Mouse (Mus musculus): ENCODE data around the gene Dand5. TPM values are rescaled to one million over a fixed set of nuclear protein-coding genes. Genes with fewer than 3 reads are reported as not detected.

The Dand5 gene
- total and polyA plus RNA-seq, 3 experiments: 2.1 to 7.1 (median 2.2) TPM

DNA sequence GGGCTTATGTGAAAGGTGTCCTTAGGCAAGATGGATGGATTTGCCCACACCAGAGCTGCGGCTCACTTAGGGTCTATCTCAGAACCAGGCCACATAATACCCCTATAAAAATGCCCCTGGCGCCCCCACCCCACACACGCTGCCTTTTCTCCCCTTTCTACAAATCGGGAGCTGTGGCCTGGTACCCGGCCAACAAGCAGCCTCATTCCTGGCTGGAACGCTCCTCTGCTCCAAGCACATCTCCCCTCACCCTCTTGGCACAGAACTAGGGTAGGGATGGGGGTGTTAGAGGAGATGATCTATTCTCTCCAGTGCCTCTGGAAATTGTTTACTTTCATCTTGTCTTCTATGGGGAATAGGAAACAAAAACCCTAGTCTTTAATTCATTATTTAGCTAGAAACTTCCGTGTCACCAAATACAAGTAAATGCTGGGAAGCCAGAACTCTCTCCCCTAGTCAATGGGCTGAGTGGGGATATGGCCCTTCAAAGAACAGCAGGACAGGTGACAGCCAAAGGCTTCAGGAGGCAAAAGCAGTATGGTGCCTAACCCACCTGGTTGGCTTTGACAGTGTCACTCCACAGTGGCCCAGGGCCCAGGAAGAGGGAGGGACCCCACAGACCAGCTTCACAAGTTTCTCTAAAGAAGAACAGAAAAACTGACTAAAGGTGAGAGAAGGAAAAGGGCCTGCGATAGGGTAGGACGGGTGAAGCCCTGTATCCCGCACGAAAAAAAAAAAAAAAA, 43.8 kb downstream of the Dand5 start:
- DNase-seq (ENCODE audit: low spot score) (no peak), ATAC-seq (ENCODE audit: extremely low read depth, insufficient number of reproducible peaks, low FRiP score, poor library complexity, severe bottlenecking) (no peak)
- Histone ChIP-seq H3K36me3 (replicated peaks) (peaks cover 4% of the 10 kb centered on the region), H3K9me3 (replicated peaks) (no peaks in the 10 kb centered on the region), H3K27me3 (ENCODE audit: insufficient read depth, low read length) (peaks cover 53% of the 10 kb centered on the region), H3K4me3 (ENCODE audit: low read depth, low read length) (no peak overlapping the region), H3K4me1 (ENCODE audit: insufficient read depth, low read depth, low read length) (peaks cover 13% of the 10 kb centered on the region)
- TF ChIP-seq GATA2 (IDR thresholded peaks at IDR 0.05; ENCODE audit: borderline replicate concordance, low read depth, low read length): no peak
- TF ChIP-seq POLR2AphosphoS5 (IDR thresholded peaks at IDR 0.05; ENCODE audit: insufficient replicate concordance, low read depth, low read length): no peak
- no peak for TF ChIP-seq TAL1 (conservative IDR thresholded peaks at IDR 0.05; ENCODE audit: low read depth, low read length)
- no peak for TF ChIP-seq GATA1 (IDR thresholded peaks at IDR 0.05; ENCODE audit: borderline replicate concordance, low read length)
- no peak for TF ChIP-seq CTCF (IDR thresholded peaks at IDR 0.05; ENCODE audit: low read depth, low read length)

DNA sequence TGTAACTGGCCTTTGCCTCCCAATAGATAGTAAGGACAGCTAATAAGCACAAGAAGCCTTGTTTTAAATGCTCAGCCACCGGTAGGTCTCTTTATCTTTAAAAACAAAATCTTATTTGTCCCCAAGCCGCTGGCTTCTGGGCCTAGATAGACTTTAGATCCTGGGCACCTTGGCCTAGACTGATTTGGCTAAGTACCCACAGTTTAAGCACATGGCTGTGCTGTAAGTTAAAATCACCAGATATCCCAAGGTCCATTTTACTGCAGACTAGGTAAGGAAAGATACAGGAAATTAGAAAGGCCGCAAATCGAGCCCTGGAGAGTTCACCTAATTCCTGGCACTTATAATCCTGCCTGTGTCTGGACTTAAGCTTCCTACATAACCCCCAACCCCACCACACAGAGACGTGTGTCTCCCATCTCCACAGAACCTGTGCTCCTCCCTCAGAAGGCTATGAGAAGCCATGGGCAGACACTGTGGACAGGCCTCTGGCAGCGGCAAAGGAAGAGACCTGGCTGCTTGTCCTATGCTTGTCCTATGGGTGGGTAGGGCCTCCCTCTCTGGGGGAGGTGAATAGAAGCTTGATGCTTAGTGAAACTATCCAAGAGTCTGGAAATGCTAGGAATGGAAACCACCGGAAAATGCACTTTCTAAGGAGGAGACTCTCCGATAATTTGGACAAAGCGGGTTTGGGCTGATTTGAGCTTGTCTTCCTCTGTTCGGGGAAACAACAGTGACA, 44.6 kb downstream of the Dand5 start:
- ATAC-seq (ENCODE audit: extremely low read depth, insufficient number of reproducible peaks, low FRiP score, poor library complexity, severe bottlenecking) (no peak), DNase-seq (ENCODE audit: low spot score) (no peak)
- Histone ChIP-seq H3K27me3 (ENCODE audit: insufficient read depth, low read length) (peaks cover 50% of the 10 kb centered on the region), H3K9me3 (replicated peaks) (no peaks in the 10 kb centered on the region), H3K36me3 (replicated peaks) (peaks cover 4% of the 10 kb centered on the region), H3K4me3 (ENCODE audit: low read depth, low read length) (no peak overlapping the region), H3K4me1 (ENCODE audit: insufficient read depth, low read depth, low read length) (peaks cover 14% of the 10 kb centered on the region)
- no peak for TF ChIP-seq GATA1 (IDR thresholded peaks at IDR 0.05; ENCODE audit: borderline replicate concordance, low read length)
- no peak for TF ChIP-seq GATA2 (IDR thresholded peaks at IDR 0.05; ENCODE audit: borderline replicate concordance, low read depth, low read length)
- TF ChIP-seq TAL1 (conservative IDR thresholded peaks at IDR 0.05; ENCODE audit: low read depth, low read length): no peak
- TF ChIP-seq POLR2AphosphoS5 (IDR thresholded peaks at IDR 0.05; ENCODE audit: insufficient replicate concordance, low read depth, low read length): no peak
- TF ChIP-seq CTCF (IDR thresholded peaks at IDR 0.05; ENCODE audit: low read depth, low read length): no peak

DNA sequence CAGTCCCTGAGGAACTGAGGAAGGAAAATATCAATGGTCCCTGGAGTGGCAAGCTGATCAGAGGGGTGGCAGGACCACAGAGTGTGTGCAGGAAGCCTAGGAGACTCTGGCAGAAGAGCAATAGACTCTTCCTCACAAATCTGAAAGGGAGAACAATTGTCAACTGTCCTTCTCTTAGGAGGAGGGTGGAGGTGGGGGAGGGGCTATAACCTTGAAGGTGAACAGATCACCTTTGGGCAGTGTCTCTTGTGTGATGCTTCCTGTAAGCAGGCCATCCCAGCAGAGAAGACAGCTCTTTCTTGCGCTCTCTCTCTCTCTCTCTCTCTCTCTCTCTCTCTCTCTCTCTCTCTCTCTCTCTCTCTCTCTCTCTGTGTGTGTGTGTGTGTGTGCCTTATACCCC, 46.1 kb downstream of the Dand5 start:
- Histone ChIP-seq H3K36me3 (replicated peaks) (peaks cover 13% of the 10 kb centered on the region), H3K9me3 (replicated peaks) (no peaks in the 10 kb centered on the region), H3K27me3 (ENCODE audit: insufficient read depth, low read length) (peaks cover 53% of the 10 kb centered on the region), H3K4me1 (ENCODE audit: insufficient read depth, low read depth, low read length) (peaks cover 14% of the 10 kb centered on the region), H3K4me3 (ENCODE audit: low read depth, low read length) (no peak overlapping the region)
- DNase-seq (ENCODE audit: low spot score): no peak
- TF ChIP-seq POLR2AphosphoS5 (IDR thresholded peaks at IDR 0.05; ENCODE audit: insufficient replicate concordance, low read depth, low read length): no peak
- no peak for TF ChIP-seq GATA2 (IDR thresholded peaks at IDR 0.05; ENCODE audit: borderline replicate concordance, low read depth, low read length)
- TF ChIP-seq TAL1 (conservative IDR thresholded peaks at IDR 0.05; ENCODE audit: low read depth, low read length): no peak
- TF ChIP-seq GATA1 (IDR thresholded peaks at IDR 0.05; ENCODE audit: borderline replicate concordance, low read length): no peak
- TF ChIP-seq CTCF (IDR thresholded peaks at IDR 0.05; ENCODE audit: low read depth, low read length): no peak
- ATAC-seq (ENCODE audit: extremely low read depth, insufficient number of reproducible peaks, low FRiP score, poor library complexity, severe bottlenecking): no peak

DNA sequence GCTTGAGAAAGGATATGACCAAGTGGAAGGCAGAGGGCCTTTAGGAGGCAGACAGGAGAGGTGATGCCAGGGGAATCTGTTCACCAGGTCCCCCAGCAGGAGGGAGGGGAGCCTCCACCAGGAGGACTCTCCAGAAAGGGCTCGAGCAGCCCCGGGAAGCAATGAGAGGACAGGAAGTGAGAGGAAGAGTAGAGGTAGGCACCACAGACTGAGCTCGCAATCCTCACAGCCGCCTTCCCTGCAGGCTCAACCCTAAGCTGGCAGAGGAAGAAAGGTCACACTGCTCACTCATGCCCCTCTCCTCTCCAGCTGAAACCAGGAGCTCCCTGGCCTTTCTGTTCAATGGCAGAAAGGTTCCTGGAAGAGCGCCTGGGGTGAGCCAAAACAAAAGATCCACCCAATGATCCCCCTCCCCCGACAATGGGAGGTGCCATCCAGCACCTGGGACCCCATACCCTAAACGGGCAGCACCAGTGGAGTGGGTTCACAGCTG, 47.0 kb downstream of the Dand5 start:
- Histone ChIP-seq H3K9me3 (replicated peaks) (no peaks in the 10 kb centered on the region), H3K36me3 (replicated peaks) (peaks cover 16% of the 10 kb centered on the region), H3K4me3 (ENCODE audit: low read depth, low read length) (no peak overlapping the region), H3K4me1 (ENCODE audit: insufficient read depth, low read depth, low read length) (peaks cover 14% of the 10 kb centered on the region), H3K27me3 (ENCODE audit: insufficient read depth, low read length) (peaks cover 55% of the 10 kb centered on the region)
- no peak for TF ChIP-seq GATA1 (IDR thresholded peaks at IDR 0.05; ENCODE audit: borderline replicate concordance, low read length)
- no peak for TF ChIP-seq POLR2AphosphoS5 (IDR thresholded peaks at IDR 0.05; ENCODE audit: insufficient replicate concordance, low read depth, low read length)
- TF ChIP-seq CTCF (IDR thresholded peaks at IDR 0.05; ENCODE audit: low read depth, low read length): no peak
- TF ChIP-seq TAL1 (conservative IDR thresholded peaks at IDR 0.05; ENCODE audit: low read depth, low read length): no peak
- TF ChIP-seq GATA2 (IDR thresholded peaks at IDR 0.05; ENCODE audit: borderline replicate concordance, low read depth, low read length): no peak
- ATAC-seq (ENCODE audit: extremely low read depth, insufficient number of reproducible peaks, low FRiP score, poor library complexity, severe bottlenecking) (no peak), DNase-seq (ENCODE audit: low spot score) (no peak)

DNA sequence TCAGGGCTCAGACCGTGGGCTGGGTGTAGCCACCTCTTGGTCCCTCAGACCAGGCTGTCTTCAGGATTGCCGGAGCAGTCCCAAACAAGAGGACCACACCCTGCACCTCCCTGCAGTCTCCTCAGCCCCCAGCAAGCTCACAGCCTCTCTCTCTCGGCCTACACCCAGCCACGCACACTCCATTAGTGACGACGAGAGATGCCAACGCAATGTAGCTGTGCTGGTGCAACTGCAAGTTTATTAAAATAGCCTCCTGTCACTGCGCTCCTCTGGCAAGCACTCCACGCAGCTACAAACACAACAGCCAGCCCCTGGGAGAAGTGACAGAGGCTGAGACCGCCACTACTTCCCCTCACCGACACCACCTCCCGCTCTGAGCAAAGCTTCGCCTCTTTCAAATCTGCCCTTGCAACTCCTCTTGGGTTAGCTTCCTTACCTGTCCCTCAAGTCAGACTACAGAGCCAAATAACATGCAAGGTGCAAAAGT, 47.5 kb downstream of the Dand5 start:
- TF ChIP-seq TAL1 (conservative IDR thresholded peaks at IDR 0.05; ENCODE audit: low read depth, low read length): no peak
- Histone ChIP-seq H3K4me3 (ENCODE audit: low read depth, low read length) (peak overlapping the region; percentile 38; the same call in 1 of the 2 replicates), H3K27me3 (ENCODE audit: insufficient read depth, low read length) (peaks cover 55% of the 10 kb centered on the region), H3K36me3 (replicated peaks) (peaks cover 18% of the 10 kb centered on the region), H3K4me1 (ENCODE audit: insufficient read depth, low read depth, low read length) (peaks cover 14% of the 10 kb centered on the region), H3K9me3 (replicated peaks) (no peaks in the 10 kb centered on the region)
- no peak for DNase-seq (ENCODE audit: low spot score)
- no peak for ATAC-seq (ENCODE audit: extremely low read depth, insufficient number of reproducible peaks, low FRiP score, poor library complexity, severe bottlenecking)

DNA sequence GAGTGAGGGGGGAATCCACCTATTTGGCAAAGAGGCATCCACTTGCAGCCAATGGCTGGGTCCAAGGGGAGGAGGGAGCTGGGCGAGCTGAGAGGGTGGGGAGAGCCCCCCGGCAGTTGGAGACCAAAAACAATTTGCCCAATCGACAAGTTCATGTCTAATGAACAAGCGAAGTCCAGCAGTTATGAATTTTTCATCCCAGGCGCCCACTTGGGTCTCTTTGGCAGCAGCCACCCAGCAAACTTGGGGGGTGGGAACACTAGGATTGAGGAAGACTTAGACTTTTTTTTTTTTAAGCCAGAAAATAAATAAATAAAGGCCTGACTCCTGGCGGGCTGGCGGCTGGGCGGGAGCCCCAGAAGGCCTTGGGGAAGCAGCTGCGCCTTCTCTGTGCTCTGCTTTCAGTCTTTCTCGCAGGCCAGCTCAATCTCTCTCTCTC, 48.1 kb downstream of the Dand5 start:
- no peak for ATAC-seq (ENCODE audit: extremely low read depth, insufficient number of reproducible peaks, low FRiP score, poor library complexity, severe bottlenecking)
- no peak for TF ChIP-seq POLR2AphosphoS5 (IDR thresholded peaks at IDR 0.05; ENCODE audit: insufficient replicate concordance, low read depth, low read length)
- no peak for TF ChIP-seq GATA2 (IDR thresholded peaks at IDR 0.05; ENCODE audit: borderline replicate concordance, low read depth, low read length)
- TF ChIP-seq GATA1 (IDR thresholded peaks at IDR 0.05; ENCODE audit: borderline replicate concordance, low read length): no peak
- no peak for TF ChIP-seq CTCF (IDR thresholded peaks at IDR 0.05; ENCODE audit: low read depth, low read length)
- no peak for TF ChIP-seq TAL1 (conservative IDR thresholded peaks at IDR 0.05; ENCODE audit: low read depth, low read length)
- Histone ChIP-seq H3K36me3 (replicated peaks) (peaks cover 23% of the 10 kb centered on the region), H3K4me3 (ENCODE audit: low read depth, low read length) (no peak overlapping the region), H3K4me1 (ENCODE audit: insufficient read depth, low read depth, low read length) (peaks cover 14% of the 10 kb centered on the region), H3K9me3 (replicated peaks) (no peaks in the 10 kb centered on the region), H3K27me3 (ENCODE audit: insufficient read depth, low read length) (peaks cover 51% of the 10 kb centered on the region)
- DNase-seq (ENCODE audit: low spot score): peak; percentile 44

Measured in G1E (cell line).